Mouse (Mus musculus) kidney, postnatal 0 days (tissue): ENCODE results near the gene Slc13a3. TPM values are rescaled to one million over a fixed set of nuclear protein-coding genes. Genes with fewer than 3 reads are reported as not detected.

Source experiments
- ATAC-seq: fragments of 200-750 bp; cut with Nextera tagmentation; replicated peaks from 2 replicates; pipeline ENCODE4 v1.8.0; 2017; ENCODE audit warnings: low read depth, moderate number of reproducible peaks, moderate TSS enrichment, moderate library complexity; ENCODE audit not compliant: low FRiP score
- DNase-seq: peaks from one replicate; pipeline ENCODE4 v3.0.0-alpha.2; 2016; ENCODE audit warnings: low spot score
- H3K27ac ChIP-seq: fragments of 300-500 bp; sonication (generic); 2 replicates; pipeline ENCODE4 v1.5.1; 2014; ENCODE audit warnings: mild to moderate bottlenecking
- H3K27me3 ChIP-seq: fragments of 300-500 bp; sonication (generic); 2 replicates; pipeline ENCODE4 v1.6.1; 2014; ENCODE audit warnings: low read length, mixed read lengths; ENCODE audit not compliant: insufficient read depth
- H3K36me3 ChIP-seq: fragments of 300-500 bp; sonication (generic); 2 replicates; pipeline ENCODE4 v1.6.1; 2014; ENCODE audit warnings: low read length, mixed read lengths; ENCODE audit not compliant: insufficient read depth
- H3K4me1 ChIP-seq: fragments of 300-500 bp; sonication (generic); replicated peaks from 2 replicates; pipeline ENCODE4 v1.6.1; 2014; ENCODE audit warnings: antibody characterized with exemption, low read length, mixed read lengths; ENCODE audit not compliant: insufficient read depth
- H3K4me2 ChIP-seq: fragments of 300-500 bp; sonication (generic); 2 replicates; pipeline ENCODE4 v1.6.1; 2014; ENCODE audit warnings: mild to moderate bottlenecking, low read length, moderate library complexity, mixed read lengths
- H3K4me3 ChIP-seq: fragments of 300-500 bp; sonication (generic); replicated peaks from 2 replicates; pipeline ENCODE4 v1.5.1; 2014; ENCODE audit warnings: low read depth, low read length
- H3K9ac ChIP-seq: fragments of 300-500 bp; sonication (generic); 2 replicates; pipeline ENCODE4 v1.6.1; 2014; ENCODE audit warnings: low read depth, low read length
- H3K9me3 ChIP-seq: fragments of 300-500 bp; sonication (generic); replicated peaks from 2 replicates; pipeline ENCODE4 v1.6.1; 2016; ENCODE audit warnings: low read length, inconsistent platforms, mixed read lengths
- CTCF ChIP-seq: IDR thresholded peaks from 2 replicates; pipeline ENCODE4 v1.5.1; 2016; ENCODE audit warnings: antibody characterized with exemption, low read depth, mild to moderate bottlenecking, moderate library complexity
- WGBS: fragments of 180-500 bp; shearing (Covaris S2); extraction: QIAGEN DNeasy Blood & Tissue Kit; methylation state at CpG from one replicate; pipeline ENCODE4 v1.1.7; 2014; 5-methylcytosine and 5-hydroxymethylcytosine counted together
- polyA plus RNA-seq: library from polyadenylated mRNA; unstranded; fragments of >200 nt; fragmentation: Nextera tagmentation; extraction: Ambion mirVana; gene quantifications from 2 replicates; pipeline ENCODE4 v1.2.1, GENCODE M21; 2015

Slc13a3 gene
- polyA plus RNA-seq, 1 experiment from 2014 or later: 8.3 TPM

DNA sequence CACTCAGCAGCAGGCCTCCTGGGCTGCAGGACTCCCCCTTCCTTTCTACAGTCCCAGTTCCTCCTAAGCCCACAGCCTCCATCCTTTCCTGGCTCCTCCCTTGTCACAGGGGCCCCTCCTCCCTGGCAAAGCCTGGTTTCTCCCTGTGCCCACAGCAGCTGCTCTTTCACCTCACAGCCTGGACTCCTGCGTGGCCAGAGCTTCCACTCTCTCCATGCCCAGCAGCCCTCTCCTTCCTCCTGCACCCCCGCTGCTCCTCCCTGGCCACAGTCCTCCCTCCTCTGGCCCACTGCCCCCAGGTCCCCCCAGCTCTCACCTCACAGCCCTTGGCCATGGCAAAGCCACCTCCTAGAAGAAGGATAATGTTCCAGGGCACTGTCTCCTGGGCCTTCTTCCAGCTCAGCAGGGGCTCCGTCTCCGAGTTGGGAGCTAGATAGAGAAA, 53.3 kb downstream of the Slc13a3 start:
- no peak for TF ChIP-seq CTCF
- H3K4me1 ChIP-seq: no peaks in the 10 kb centered on the region
- H3K27me3 ChIP-seq: no peaks in the 10 kb centered on the region
- H3K4me3 ChIP-seq: no peak overlapping the region
- no peak overlapping the region for H3K27ac ChIP-seq
- no peak for ATAC-seq
- H3K4me2 ChIP-seq: no peak overlapping the region
- no peak overlapping the region for H3K9ac ChIP-seq
- DNase-seq: no peak
- WGBS: 68% methylated on average over 4 of the region's 4 CpGs
- no peaks in the 10 kb centered on the region for H3K36me3 ChIP-seq
- H3K9me3 ChIP-seq: no peaks in the 10 kb centered on the region

DNA sequence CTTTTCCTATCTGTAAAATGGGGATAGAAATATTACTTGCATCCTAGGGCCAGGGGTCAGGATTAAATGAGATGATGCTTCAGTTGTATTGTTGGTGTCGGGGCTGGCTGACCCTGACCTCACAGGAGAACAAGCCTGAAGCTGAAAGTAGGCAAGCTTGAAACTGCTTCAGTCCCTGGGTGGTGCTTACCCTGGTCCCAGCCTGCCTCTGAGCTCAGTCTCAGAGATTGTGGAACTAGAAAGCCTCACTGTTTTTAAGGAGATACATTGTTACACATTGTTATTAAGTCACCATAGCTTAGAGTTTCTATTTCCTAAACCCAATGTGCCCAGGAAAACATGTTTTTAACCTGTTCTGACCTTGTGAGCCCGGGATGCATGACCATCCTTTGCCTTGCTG, 54.5 kb downstream of the Slc13a3 start:
- no peaks in the 10 kb centered on the region for H3K9me3 ChIP-seq
- TF ChIP-seq CTCF: no peak
- H3K4me2 ChIP-seq: no peak overlapping the region
- no peaks in the 10 kb centered on the region for H3K36me3 ChIP-seq
- no peaks in the 10 kb centered on the region for H3K4me1 ChIP-seq
- DNase-seq: no peak
- H3K27me3 ChIP-seq: no peaks in the 10 kb centered on the region
- 84% methylated on average over 2 of the region's 2 CpGs for WGBS
- ATAC-seq: no peak
- H3K4me3 ChIP-seq: no peak overlapping the region
- no peak overlapping the region for H3K27ac ChIP-seq
- H3K9ac ChIP-seq: no peak overlapping the region

DNA sequence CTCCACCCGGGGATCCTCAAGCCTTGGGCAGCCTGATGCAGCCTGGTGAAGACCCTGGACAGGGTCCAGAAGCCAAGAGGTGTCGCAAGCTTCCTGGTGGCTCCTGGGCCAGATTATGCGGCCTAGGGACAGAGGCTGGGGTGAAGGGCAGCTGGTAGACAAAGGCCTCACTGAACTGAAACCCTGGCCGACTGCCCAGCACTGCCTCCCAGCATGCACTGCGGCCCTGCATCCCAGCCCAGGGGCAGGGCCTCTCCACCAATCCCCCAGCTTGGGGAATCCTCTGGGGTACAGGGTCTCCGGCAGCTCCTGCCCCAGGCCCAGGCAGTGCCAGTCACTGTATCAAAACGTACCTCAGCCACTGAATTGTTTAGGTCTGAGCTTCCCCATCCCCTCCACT, 55.7 kb downstream of the Slc13a3 start:
- 59% methylated on average over 7 of the region's 7 CpGs for WGBS
- H3K4me2 ChIP-seq: no peak overlapping the region
- no peak for ATAC-seq

DNA sequence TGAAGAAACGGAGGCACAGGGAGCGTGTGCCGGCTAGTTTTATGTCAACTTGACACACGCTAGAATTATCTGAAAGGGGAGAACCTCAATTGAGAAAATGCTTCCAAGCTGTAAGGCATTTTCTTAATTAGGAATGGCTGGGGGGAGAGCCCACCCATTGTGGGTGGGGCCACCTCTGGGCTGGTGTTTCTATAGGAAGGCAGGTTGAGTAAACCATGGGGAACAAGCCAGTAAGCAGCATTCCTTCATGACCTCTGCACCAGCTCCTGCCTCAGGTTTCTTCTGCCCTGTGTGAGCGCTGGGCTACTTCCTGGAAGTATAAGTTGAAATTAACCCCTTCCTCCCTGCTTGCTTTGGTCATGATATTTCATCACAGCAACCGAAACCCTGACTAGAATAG, 57.2 kb downstream of the Slc13a3 start:
- no peak for ATAC-seq
- DNase-seq: no peak

More for the DNA sequence above, 55.7 kb downstream of the Slc13a3 start:
- no peak for DNase-seq
- no peaks in the 10 kb centered on the region for H3K9me3 ChIP-seq
- H3K9ac ChIP-seq: no peak overlapping the region
- H3K27me3 ChIP-seq: no peaks in the 10 kb centered on the region
- no peak overlapping the region for H3K4me3 ChIP-seq
- no peak for TF ChIP-seq CTCF
- no peaks in the 10 kb centered on the region for H3K4me1 ChIP-seq
- no peak overlapping the region for H3K27ac ChIP-seq
- no peaks in the 10 kb centered on the region for H3K36me3 ChIP-seq

GRCm38 (mm10) chr2:165415141-165415721, 57.8 kb downstream of the Slc13a3 start:
- Histone ChIP-seq H3K4me1 (no peaks in the 10 kb centered on the region), H3K4me3 (no peak overlapping the region), H3K4me2 (no peak overlapping the region), H3K27ac (no peak overlapping the region), H3K9me3 (no peaks in the 10 kb centered on the region), H3K9ac (no peak overlapping the region), H3K27me3 (no peaks in the 10 kb centered on the region), H3K36me3 (no peaks in the 10 kb centered on the region)
- ATAC-seq: no peak
- TF ChIP-seq CTCF: no peak
- peak; percentile 31 for DNase-seq
- WGBS: 49% methylated on average over 11 of the region's 11 CpGs

More for the DNA sequence above, 57.2 kb downstream of the Slc13a3 start:
- Histone ChIP-seq H3K4me3 (no peak overlapping the region), H3K9ac (no peak overlapping the region), H3K36me3 (no peaks in the 10 kb centered on the region), H3K27me3 (no peaks in the 10 kb centered on the region), H3K4me2 (no peak overlapping the region), H3K4me1 (no peaks in the 10 kb centered on the region), H3K9me3 (no peaks in the 10 kb centered on the region), H3K27ac (no peak overlapping the region)
- WGBS: 51% methylated on average over 6 of the region's 6 CpGs
- TF ChIP-seq CTCF: no peak

DNA sequence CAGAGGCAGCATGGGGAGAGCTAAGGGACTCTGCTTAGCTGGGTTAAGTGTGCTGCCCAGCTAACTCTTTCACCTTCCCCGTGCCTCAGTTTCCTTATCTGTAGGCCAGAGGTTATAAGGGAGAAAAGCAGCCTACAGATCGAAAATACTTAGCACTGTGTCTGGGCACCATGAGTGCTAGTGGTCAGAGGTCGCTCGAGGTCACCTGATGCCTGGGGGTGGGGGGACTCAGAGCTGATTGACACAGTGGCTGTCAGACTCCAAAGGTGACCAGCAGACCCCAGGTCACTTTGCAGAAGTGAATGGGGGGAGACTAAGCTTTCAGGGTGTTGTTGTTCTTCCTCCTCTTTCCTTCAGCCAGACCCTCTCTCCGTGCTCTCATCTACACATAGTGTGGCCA, 58.7 kb downstream of the Slc13a3 start:
- no peaks in the 10 kb centered on the region for H3K27me3 ChIP-seq
- no peak for TF ChIP-seq CTCF
- WGBS: 68% methylated on average over 5 of the region's 5 CpGs
- no peaks in the 10 kb centered on the region for H3K9me3 ChIP-seq
- no peaks in the 10 kb centered on the region for H3K4me1 ChIP-seq
- H3K4me2 ChIP-seq: no peak overlapping the region
- H3K27ac ChIP-seq: no peak overlapping the region
- no peak overlapping the region for H3K9ac ChIP-seq
- DNase-seq: no peak
- H3K36me3 ChIP-seq: no peaks in the 10 kb centered on the region
- H3K4me3 ChIP-seq: no peak overlapping the region
- ATAC-seq: no peak

DNA sequence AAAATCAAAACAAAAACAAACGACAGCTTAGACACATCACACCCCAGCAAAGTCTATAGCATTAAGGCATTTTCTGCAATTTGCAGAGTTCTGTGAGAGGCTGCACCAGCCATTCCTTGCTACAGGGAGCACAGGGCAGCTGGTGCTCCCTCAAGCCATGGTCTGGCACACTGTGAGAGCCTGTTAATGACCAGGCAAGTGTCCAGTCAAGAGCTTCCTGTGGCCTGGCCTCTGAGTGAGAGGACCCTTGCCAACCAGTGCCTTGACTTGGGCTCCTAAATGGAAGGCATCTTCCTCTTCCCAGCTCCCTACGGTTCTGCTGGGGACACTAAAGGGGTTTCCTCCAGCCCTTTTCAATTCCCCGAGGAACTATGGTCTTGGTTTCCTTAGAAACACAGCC, 59.1 kb downstream of the Slc13a3 start:
- no peak for ATAC-seq
- no peak for TF ChIP-seq CTCF

More for the DNA sequence above, 59.1 kb downstream of the Slc13a3 start:
- no peak overlapping the region for H3K4me3 ChIP-seq
- no peak overlapping the region for H3K4me2 ChIP-seq
- no peaks in the 10 kb centered on the region for H3K9me3 ChIP-seq
- no peaks in the 10 kb centered on the region for H3K27me3 ChIP-seq
- DNase-seq: no peak
- 49% methylated on average over 3 of the region's 3 CpGs for WGBS
- H3K36me3 ChIP-seq: no peaks in the 10 kb centered on the region
- H3K27ac ChIP-seq: no peak overlapping the region
- no peak overlapping the region for H3K9ac ChIP-seq
- no peaks in the 10 kb centered on the region for H3K4me1 ChIP-seq
